Mouse (Mus musculus) heart, postnatal 10 days (tissue): Measurements from ENCODE around the gene Rpl22. TPM values are rescaled to one million over a fixed set of nuclear protein-coding genes. Genes with fewer than 3 reads are reported as not detected.

ENCODE experiments used
- DNase-seq, 2 experiments: peaks; one replicate each; pipeline ENCODE4 v3.0.0; 2021
- intact Hi-C: fragments of 180-260 bp; cut with DNase I; formaldehyde crosslinking; loops from one replicate; pipeline ENCODE4 v1.15.1; 2025
- total RNA-seq, 2 experiments: library from RNA; stranded (reverse); gene quantifications; 2 replicates each; pipeline ENCODE4 v1.2.3; 2021

Rpl22 gene
- 100 to 1,000 TPM; 283 to 290 TPM for total RNA-seq

GRCm38 (mm10) chr4:152325574-152326411 is at the start of gene Rpl22:
TSS of gene Rpl22 (plus strand) at chr4:152325742.
- intact Hi-C loops: no loop called here
- peak; percentile 94 to 96 for DNase-seq

DNA sequence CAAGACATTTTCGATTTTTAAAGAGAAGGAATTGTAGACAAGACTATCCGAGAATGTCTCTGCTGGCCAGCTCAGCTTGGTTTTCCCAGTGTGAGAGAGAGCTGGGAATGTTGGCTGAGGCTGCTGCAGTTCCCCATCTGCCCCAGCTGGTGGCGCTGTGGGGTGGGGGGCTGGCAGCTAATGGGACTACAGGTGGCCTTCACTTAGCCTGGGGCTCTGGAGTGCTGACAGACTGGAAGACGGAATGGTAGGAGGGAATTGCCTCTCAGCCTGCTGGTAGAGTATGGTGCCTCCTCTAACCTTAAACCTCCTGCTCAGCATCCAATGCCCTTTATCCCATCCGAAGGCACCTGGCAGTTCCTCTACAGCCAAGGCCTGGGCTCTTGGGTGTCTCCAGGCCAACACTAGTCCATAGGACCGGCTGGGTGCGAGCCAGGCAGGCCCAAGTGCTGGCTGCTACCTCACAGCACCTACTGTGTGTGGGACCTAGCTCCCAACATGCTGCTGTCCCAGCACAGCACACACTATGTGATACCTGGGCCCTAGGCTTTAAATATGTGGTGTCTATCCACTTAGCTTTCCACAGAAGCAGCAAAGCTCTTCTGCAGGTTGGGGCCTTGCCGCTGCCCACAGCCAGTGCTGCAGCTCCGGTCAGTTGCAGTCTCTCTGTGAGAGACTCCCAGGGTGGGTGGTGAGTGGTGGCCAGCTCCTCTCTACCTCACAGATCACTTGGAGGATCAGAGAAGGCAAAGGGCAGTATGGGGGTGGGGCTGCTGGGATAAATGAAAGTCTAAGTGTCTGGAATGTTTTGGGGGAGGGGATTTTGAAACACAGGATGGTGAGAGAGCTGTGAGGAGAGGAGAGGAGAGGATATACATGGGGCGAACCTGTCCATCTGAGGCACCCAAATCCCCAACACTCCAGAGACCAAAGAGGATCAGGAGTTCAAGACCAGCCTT is 48.9 kb upstream of the Rpl22 start:
- intact Hi-C loops: no loop called here
- DNase-seq: peak in 1 of 2 experiments; percentile 67

DNA sequence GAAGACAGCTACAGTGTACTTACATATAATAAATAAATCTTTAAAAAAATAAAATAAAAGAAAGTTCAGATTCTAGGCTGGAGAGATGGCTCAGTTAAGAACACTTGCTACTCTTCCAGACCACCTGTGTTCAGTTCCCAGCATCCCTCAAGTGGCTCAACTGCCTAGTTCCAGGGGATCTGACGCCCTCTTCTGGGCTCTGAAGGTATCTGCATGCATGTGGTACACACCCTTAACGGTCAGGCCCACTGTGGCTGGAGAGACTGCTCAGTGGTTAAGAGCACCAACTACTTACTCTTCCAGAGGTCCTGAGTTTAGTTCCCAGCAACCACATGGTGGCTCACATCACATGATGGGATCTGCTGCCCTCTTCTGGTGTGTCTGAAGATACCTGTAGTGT is 47.6 kb upstream of the Rpl22 start:
- no peak for DNase-seq

DNA sequence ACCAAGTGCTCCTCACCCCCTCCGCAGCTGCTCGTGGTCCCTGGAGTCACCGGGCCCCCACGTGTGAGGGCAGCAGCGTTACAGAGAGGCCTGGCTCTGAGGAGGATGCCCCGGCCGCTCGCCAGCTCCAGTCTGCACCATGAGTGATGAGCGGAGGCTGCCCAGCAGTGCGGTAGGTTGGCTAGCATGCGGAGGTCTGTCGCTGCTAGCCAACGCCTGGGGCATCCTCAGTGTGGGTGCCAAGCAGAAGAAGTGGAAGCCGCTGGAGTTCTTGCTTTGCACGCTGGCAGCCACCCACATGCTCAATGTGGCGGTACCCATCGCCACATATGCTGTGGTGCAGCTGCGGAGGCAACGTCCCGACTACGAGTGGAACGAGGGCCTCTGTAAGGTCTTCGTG is 46.6 kb upstream of the Rpl22 start:
- intact Hi-C loops: no loop called here
- DNase-seq: no peak

More for the DNA sequence above, 47.6 kb upstream of the Rpl22 start:
- intact Hi-C loops: no loop called here

DNA sequence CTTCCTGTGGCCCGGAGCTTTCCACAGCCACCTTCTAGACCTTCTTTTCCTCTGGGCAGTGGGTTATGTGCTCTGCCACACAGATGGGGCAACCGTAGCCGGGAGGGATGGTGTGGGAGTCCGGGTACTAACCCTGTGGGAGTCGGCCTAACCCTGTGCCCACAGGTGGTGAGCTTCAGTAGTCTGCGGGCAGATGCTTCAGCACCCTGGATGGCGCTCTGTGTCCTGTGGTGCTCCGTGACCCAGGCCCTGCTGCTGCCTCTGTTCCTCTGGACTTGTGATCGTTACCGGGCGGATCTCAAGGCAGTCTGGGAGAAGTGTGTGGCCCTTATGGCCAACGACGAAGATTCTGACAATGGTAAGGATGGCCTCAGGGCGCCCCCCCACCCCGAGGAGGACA is 43.9 kb upstream of the Rpl22 start:
- intact Hi-C loops: no loop called here
- DNase-seq: no peak

DNA sequence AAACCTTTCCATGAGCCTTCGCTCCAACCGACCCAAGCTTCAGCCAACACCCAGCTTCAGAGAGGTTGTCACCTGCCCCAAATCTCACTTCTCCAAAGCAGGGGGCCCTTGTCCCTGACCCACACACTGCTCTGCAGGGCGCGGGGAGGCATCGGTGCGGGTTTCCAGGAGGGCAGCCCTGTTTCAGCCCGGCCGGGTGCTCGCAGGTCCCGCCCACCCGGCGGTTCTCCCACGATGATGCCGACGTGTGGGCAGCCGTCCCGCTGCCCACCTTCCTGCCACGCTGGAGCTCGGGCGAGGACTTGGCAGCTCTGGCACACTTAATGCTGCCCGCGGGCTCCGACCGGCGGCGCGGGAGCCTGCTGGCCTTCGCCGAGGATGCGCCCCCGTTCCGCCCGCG is 42.8 kb upstream of the Rpl22 start:
- intact Hi-C loops: loop anchor here (1.0 kb wide), 1 partner anchor 68 kb away; no protein-coding TSS in a partner anchor
- no peak for DNase-seq

- intact Hi-C loops: loop anchor here (1.0 kb wide), 1 partner anchor 69 kb away; no protein-coding TSS in a partner anchor
- peak; percentile 87 to 91 for DNase-seq
These were observed 42.2 kb upstream of the Rpl22 start for GRCm38 (mm10) chr4:152283186-152283950.

GRCm38 (mm10) chr4:152285505-152285904 is 40.0 kb upstream of the Rpl22 start:
- intact Hi-C loops: loop anchor here (2.0 kb wide), 1 partner anchor 113 kb away; no protein-coding TSS in a partner anchor

GRCm38 (mm10) chr4:152286183-152286582 is 39.4 kb upstream of the Rpl22 start:
- no peak for DNase-seq
- intact Hi-C loops: no loop called here

More at GRCm38 (mm10) chr4:152285505-152285904, 40.0 kb upstream of the Rpl22 start:
- peak; percentile 81 to 86 for DNase-seq

- peak; percentile 78 to 86 for DNase-seq
- intact Hi-C loops: no loop called here
These were observed 38.7 kb upstream of the Rpl22 start for GRCm38 (mm10) chr4:152286887-152287286.

DNA sequence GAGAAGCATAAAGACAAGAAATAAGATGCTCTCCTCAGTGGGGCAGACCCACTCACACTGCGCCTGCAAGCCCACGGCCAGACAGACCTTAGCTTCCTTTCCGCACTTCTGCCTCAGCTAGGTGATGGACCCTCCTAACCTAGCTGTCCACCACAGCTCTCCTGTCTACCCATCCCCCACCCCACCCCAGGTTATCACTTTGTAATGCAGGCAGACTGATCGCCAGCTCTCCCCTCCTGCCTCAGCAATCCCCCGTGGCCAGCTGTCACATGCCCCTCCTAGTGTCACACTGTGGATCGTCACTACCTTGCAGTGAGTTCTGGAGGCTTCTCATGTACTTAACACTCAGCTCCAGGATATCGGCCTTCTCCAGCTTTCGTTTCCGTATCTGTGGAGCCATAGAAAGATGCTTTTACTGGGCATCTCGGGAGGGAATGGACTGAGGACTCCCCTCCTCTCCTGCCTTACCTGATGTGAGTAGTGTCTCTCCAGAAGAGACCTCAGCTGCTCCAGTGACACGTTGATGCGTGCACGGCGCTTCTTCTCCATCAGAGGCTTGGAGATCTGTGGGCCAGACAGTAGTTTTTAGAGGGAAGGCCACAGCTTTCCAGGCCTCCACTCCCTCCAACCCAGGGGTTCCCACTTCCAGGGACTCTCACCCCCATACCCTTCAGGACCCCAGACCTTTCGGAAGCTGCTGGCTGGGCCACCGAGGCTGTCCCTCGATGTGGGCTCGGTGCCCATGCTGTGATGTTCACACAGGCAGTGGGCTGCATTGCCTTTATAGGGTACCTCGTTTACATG is 38.0 kb upstream of the Rpl22 start:
- DNase-seq: no peak
- intact Hi-C loops: no loop called here

GRCm38 (mm10) chr4:152288398-152288945 is 37.1 kb upstream of the Rpl22 start:
- intact Hi-C loops: no loop called here
- no peak for DNase-seq

GRCm38 (mm10) chr4:152290385-152290784 is 35.2 kb upstream of the Rpl22 start:
- intact Hi-C loops: no loop called here
- no peak for DNase-seq

DNA sequence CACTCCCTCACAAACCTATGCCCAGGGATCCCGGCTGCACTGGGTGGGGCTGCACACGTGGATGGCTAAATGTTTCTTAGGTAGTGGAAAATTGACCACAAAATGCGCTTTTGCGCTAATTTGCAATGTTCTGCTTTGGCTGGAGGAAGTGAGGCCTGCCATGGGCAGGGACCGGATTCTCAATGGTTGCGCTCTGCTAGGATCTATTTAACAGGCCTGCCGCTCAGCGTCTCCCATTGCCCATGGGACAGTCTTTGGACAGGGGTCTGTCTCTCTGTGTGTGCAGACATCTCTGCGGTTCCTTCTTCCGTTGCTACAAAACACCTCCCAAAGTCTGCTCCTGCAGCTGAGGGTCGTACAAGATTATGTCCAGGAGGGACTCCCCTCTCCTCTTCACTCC is 34.6 kb upstream of the Rpl22 start:
- intact Hi-C loops: no loop called here
- no peak for DNase-seq

DNA sequence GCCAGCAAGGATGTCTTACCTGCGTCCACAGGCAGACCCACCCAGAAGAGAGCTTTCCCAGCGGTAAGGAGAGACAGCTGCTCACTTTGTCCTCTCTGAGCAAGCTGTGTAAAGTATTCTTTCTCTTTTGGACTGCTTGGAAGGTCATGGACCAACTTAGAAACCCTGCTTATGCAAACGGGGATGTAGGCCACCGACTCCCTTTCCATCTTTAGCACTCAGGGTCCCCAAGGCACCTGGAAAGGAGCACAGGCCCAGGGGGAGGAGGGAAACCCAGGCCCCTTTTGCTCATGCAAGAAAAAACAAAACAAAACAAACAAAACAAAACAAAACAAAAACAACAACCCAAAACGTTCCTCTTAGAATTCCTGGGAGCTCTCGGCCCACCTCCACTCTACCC is 34.0 kb upstream of the Rpl22 start, which contains the start of gene Hes3:
Gene Hes3 (minus strand): TSS at position 101 of the 400 bp plus-strand sequence.
- DNase-seq: no peak
- intact Hi-C loops: no loop called here

DNA sequence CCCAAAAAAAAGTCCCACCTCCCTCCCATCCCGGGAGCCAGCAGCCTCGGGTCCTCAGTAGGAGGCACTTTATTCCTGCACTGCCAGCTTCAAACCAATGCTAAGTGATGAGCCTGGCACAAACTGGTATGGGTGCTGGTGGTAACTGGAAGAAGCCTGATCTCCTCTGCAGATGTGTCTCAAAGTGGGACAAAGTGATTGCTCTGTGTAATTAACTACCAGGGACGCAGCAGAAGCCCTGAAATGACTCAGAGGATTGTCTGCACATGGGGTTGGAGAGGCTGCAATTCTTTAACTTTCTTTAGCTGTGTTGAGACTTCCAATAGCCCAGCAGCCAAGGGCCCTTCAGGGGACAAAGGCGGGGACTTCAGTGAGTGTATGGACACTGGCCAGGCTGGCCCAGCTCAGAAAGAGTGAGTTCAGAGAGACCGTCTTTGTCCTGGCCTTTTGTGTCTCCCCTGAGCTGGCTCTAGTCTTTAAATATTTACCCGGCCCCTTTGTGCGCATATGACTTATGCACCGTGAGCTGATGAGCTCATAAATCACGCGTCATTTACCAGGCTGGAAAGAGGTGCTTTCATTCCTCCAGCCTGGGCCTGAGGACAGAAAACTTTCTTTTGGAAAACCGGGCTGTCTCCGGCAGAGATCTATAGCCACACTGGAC is 33.3 kb upstream of the Rpl22 start:
- intact Hi-C loops: no loop called here
- no peak for DNase-seq

DNA sequence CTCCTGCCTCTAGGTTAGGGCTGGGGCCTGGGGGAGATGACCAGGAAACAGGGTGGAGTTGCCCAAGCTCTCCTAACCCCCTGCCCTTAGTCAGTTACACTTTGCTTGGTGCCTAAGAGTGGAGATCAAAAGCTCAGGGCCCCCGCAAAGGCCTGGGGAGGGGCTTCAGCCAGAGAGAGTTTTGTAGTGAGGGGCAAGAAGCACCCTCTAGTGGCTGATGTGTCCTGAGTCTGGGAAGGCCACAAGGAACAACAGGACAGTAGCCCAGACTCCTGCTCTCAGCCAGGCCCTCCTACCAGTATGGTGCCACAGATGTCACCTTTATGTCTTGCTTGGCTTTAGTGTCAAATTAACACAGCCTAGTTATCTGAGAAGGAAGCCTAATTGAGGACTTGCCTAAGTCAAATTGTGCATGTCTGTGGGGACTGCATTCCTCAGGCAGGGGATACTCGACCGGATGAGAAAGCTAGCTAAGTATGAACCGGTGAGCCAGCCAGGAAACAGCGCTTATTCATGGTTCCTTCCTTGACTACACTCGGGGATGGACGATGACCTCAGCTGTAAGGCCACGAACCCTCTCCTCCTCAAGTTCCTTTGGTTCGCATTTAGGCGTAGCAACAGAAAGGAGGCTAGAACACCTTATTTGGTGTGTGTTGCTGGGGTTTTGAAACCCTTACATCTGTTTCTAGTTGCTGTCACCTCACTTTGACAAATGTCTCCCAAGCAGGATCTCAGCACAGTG is 31.2 kb upstream of the Rpl22 start:
- no peak for DNase-seq
- intact Hi-C loops: no loop called here

DNA sequence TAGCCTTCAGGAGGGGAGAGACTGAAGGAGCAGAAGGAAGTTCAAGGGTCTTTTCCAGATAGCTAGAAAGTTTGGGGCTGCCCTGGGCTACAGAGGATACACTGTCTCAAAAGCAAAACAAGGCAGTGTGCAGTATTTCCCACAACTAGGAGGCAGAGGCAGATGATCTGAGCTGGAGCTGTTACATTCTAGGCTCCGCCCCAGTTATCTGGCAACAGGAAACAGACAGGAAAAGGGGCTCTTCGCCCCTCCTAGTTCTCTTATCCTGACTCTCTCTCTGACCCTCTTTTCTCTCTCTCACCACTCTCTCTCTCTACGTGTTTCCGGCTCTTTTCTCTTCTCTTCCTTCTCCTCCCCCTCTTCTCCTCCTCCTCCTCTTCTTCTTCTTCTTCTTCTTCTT is 29.6 kb upstream of the Rpl22 start:
- intact Hi-C loops: no loop called here
- no peak for DNase-seq
